Mouse (Mus musculus): ENCODE results near the gene Washc3. TPM values are rescaled to one million over a fixed set of nuclear protein-coding genes. Genes with fewer than 3 reads are reported as not detected.
A peak's percentile ranks its signal among the peaks of the same experiment; 100 is the strongest.

The Washc3 gene
- 45.2 and 51.2 TPM in 2 replicates for polyA plus RNA-seq (2014; fragmentation: Nextera tagmentation; extraction: Ambion mirVana)

- H3K36me3 ChIP-seq (ENCODE audit: control insufficient read depth, insufficient read depth, low read length): no peaks in the 10 kb centered on the region
- ATAC-seq (ENCODE audit: insufficient number of reproducible peaks, low FRiP score, low TSS enrichment, low read depth) (peak; percentile 97), DNase-seq (ENCODE audit: low spot score) (peak; percentile 94)
- H3K27ac ChIP-seq (replicated peaks; ENCODE audit: low read depth, low read length): peak within 1 kb of the TSS; percentile 36; the same call in 1 of the 2 replicates
- peak within 1 kb of the TSS; percentile 81 for H3K9ac ChIP-seq (ENCODE audit: low read length)
- 0 out of 2 replicates have a peak, but pooled peaks cover 2% of the 10 kb centered on the region for H3K4me1 ChIP-seq (ENCODE audit: control insufficient read depth, insufficient read depth, low read length)
- H3K27me3 ChIP-seq (ENCODE audit: control insufficient read depth, insufficient read depth, low read length): no peaks in the 10 kb centered on the region
- WGBS: 4% methylated on average over 23 of the region's 23 CpGs
- H3K4me3 ChIP-seq (ENCODE audit: low read depth, low read length): peak within 1 kb of the TSS; percentile 60
- H3K9me3 ChIP-seq (ENCODE audit: control insufficient read depth, low read length): no peaks in the 10 kb centered on the region
- peak within 1 kb of the TSS; percentile 52 for H3K4me2 ChIP-seq (ENCODE audit: low read depth, severe bottlenecking)
These were observed at the start of gene Washc3 for GRCm38 (mm10) chr10:88200951-88201638. Gene Washc3, plus strand, starts transcription at chr10:88201093.

GRCm38 (mm10) chr10:88151658-88152057, 49.2 kb upstream of the Washc3 start:
- no peak for ATAC-seq (ENCODE audit: insufficient number of reproducible peaks, low FRiP score, low TSS enrichment, low read depth)

GRCm38 (mm10) chr10:88162096-88162495, 38.8 kb upstream of the Washc3 start:
- no peaks in the 10 kb centered on the region for H3K27me3 ChIP-seq (ENCODE audit: control insufficient read depth, insufficient read depth, low read length)
- DNase-seq (ENCODE audit: low spot score) (no peak), ATAC-seq (ENCODE audit: insufficient number of reproducible peaks, low FRiP score, low TSS enrichment, low read depth) (no peak)
- no peak overlapping the region for H3K27ac ChIP-seq (replicated peaks; ENCODE audit: low read depth, low read length)
- no peak overlapping the region for H3K4me3 ChIP-seq (ENCODE audit: low read depth, low read length)
- no peaks in the 10 kb centered on the region; the same call in 1 of the 2 replicates for H3K36me3 ChIP-seq (ENCODE audit: control insufficient read depth, insufficient read depth, low read length)
- WGBS: 96% methylated on average over 2 of the region's 2 CpGs
- no peaks in the 10 kb centered on the region for H3K9me3 ChIP-seq (ENCODE audit: control insufficient read depth, low read length)
- H3K9ac ChIP-seq (ENCODE audit: low read length): no peak overlapping the region
- no peak overlapping the region for H3K4me2 ChIP-seq (ENCODE audit: low read depth, severe bottlenecking)
- no peaks in the 10 kb centered on the region for H3K4me1 ChIP-seq (ENCODE audit: control insufficient read depth, insufficient read depth, low read length)

More at GRCm38 (mm10) chr10:88151658-88152057, 49.2 kb upstream of the Washc3 start:
- Histone ChIP-seq H3K36me3 (ENCODE audit: control insufficient read depth, insufficient read depth, low read length) (peaks cover 2% of the 10 kb centered on the region; the same call in 1 of the 2 replicates), H3K4me3 (ENCODE audit: low read depth, low read length) (no peak overlapping the region), H3K9me3 (ENCODE audit: control insufficient read depth, low read length) (no peaks in the 10 kb centered on the region), H3K27me3 (ENCODE audit: control insufficient read depth, insufficient read depth, low read length) (no peaks in the 10 kb centered on the region), H3K4me1 (ENCODE audit: control insufficient read depth, insufficient read depth, low read length) (no peaks in the 10 kb centered on the region), H3K4me2 (ENCODE audit: low read depth, severe bottlenecking) (no peak overlapping the region), H3K9ac (ENCODE audit: low read length) (no peak overlapping the region), H3K27ac (replicated peaks; ENCODE audit: low read depth, low read length) (no peak overlapping the region)
- DNase-seq (ENCODE audit: low spot score): no peak
- WGBS: 93% methylated on average over 6 of the region's 6 CpGs

- no peak overlapping the region for H3K4me3 ChIP-seq (ENCODE audit: low read depth, low read length)
- DNase-seq (ENCODE audit: low spot score) (no peak), ATAC-seq (ENCODE audit: insufficient number of reproducible peaks, low FRiP score, low TSS enrichment, low read depth) (no peak)
- H3K27me3 ChIP-seq (ENCODE audit: control insufficient read depth, insufficient read depth, low read length): no peaks in the 10 kb centered on the region
- 97% methylated on average over 5 of the region's 5 CpGs for WGBS
- H3K9ac ChIP-seq (ENCODE audit: low read length): no peak overlapping the region
- H3K4me2 ChIP-seq (ENCODE audit: low read depth, severe bottlenecking): no peak overlapping the region
- H3K36me3 ChIP-seq (ENCODE audit: control insufficient read depth, insufficient read depth, low read length): no peaks in the 10 kb centered on the region; the same call in 1 of the 2 replicates
- H3K9me3 ChIP-seq (ENCODE audit: control insufficient read depth, low read length): no peaks in the 10 kb centered on the region
- no peaks in the 10 kb centered on the region for H3K4me1 ChIP-seq (ENCODE audit: control insufficient read depth, insufficient read depth, low read length)
- H3K27ac ChIP-seq (replicated peaks; ENCODE audit: low read depth, low read length): no peak overlapping the region
These were observed 38.2 kb upstream of the Washc3 start for GRCm38 (mm10) chr10:88162676-88163075.

GRCm38 (mm10) chr10:88166158-88166557, 34.7 kb upstream of the Washc3 start:
- Histone ChIP-seq H3K4me1 (ENCODE audit: control insufficient read depth, insufficient read depth, low read length) (no peaks in the 10 kb centered on the region), H3K27ac (replicated peaks; ENCODE audit: low read depth, low read length) (no peak overlapping the region), H3K4me2 (ENCODE audit: low read depth, severe bottlenecking) (no peak overlapping the region), H3K9ac (ENCODE audit: low read length) (no peak overlapping the region), H3K4me3 (ENCODE audit: low read depth, low read length) (no peak overlapping the region), H3K27me3 (ENCODE audit: control insufficient read depth, insufficient read depth, low read length) (no peaks in the 10 kb centered on the region), H3K36me3 (ENCODE audit: control insufficient read depth, insufficient read depth, low read length) (no peaks in the 10 kb centered on the region; the same call in none of the 2 replicates), H3K9me3 (ENCODE audit: control insufficient read depth, low read length) (no peaks in the 10 kb centered on the region)
- 97% methylated on average over 3 of the region's 3 CpGs for WGBS
- no peak for DNase-seq (ENCODE audit: low spot score)
- ATAC-seq (ENCODE audit: insufficient number of reproducible peaks, low FRiP score, low TSS enrichment, low read depth): no peak

- DNase-seq (ENCODE audit: low spot score) (no peak), ATAC-seq (ENCODE audit: insufficient number of reproducible peaks, low FRiP score, low TSS enrichment, low read depth) (no peak)
- Histone ChIP-seq H3K9me3 (ENCODE audit: control insufficient read depth, low read length) (no peaks in the 10 kb centered on the region), H3K9ac (ENCODE audit: low read length) (no peak overlapping the region), H3K4me1 (ENCODE audit: control insufficient read depth, insufficient read depth, low read length) (no peaks in the 10 kb centered on the region), H3K27ac (replicated peaks; ENCODE audit: low read depth, low read length) (no peak overlapping the region), H3K4me2 (ENCODE audit: low read depth, severe bottlenecking) (no peak overlapping the region), H3K36me3 (ENCODE audit: control insufficient read depth, insufficient read depth, low read length) (no peaks in the 10 kb centered on the region; the same call in none of the 2 replicates), H3K4me3 (ENCODE audit: low read depth, low read length) (no peak overlapping the region), H3K27me3 (ENCODE audit: control insufficient read depth, insufficient read depth, low read length) (no peaks in the 10 kb centered on the region)
- 87% methylated on average over 7 of the region's 7 CpGs for WGBS
These were observed 33.3 kb upstream of the Washc3 start for GRCm38 (mm10) chr10:88167438-88168077.

GRCm38 (mm10) chr10:88200541-88200940, 352 bp upstream of the Washc3 start:
- Histone ChIP-seq H3K27ac (replicated peaks; ENCODE audit: low read depth, low read length) (no peak overlapping the region), H3K4me3 (ENCODE audit: low read depth, low read length) (peak overlapping the region; percentile 60), H3K4me1 (ENCODE audit: control insufficient read depth, insufficient read depth, low read length) (0 out of 2 replicates have a peak, but pooled peaks cover 2% of the 10 kb centered on the region), H3K4me2 (ENCODE audit: low read depth, severe bottlenecking) (peak overlapping the region; percentile 52; the same call in 1 of the 2 replicates), H3K36me3 (ENCODE audit: control insufficient read depth, insufficient read depth, low read length) (no peaks in the 10 kb centered on the region), H3K9ac (ENCODE audit: low read length) (no peak overlapping the region; the same call in 1 of the 2 replicates), H3K27me3 (ENCODE audit: control insufficient read depth, insufficient read depth, low read length) (no peaks in the 10 kb centered on the region), H3K9me3 (ENCODE audit: control insufficient read depth, low read length) (no peaks in the 10 kb centered on the region)
- DNase-seq (ENCODE audit: low spot score) (no peak), ATAC-seq (ENCODE audit: insufficient number of reproducible peaks, low FRiP score, low TSS enrichment, low read depth) (peak; percentile 61; the same call in 1 of the 2 replicates)
- WGBS: 19% methylated on average over 4 of the region's 4 CpGs

GRCm38 (mm10) chr10:88201650-88202049, 757 bp downstream of the Washc3 start:
- H3K27ac ChIP-seq (replicated peaks; ENCODE audit: low read depth, low read length): no peak overlapping the region
- no peaks in the 10 kb centered on the region for H3K36me3 ChIP-seq (ENCODE audit: control insufficient read depth, insufficient read depth, low read length)
- peak overlapping the region; percentile 60 for H3K4me3 ChIP-seq (ENCODE audit: low read depth, low read length)
- H3K9me3 ChIP-seq (ENCODE audit: control insufficient read depth, low read length): no peaks in the 10 kb centered on the region
- peak overlapping the region; percentile 52 for H3K4me2 ChIP-seq (ENCODE audit: low read depth, severe bottlenecking)
- peak overlapping the region; percentile 81 for H3K9ac ChIP-seq (ENCODE audit: low read length)
- ATAC-seq (ENCODE audit: insufficient number of reproducible peaks, low FRiP score, low TSS enrichment, low read depth): no peak
- no peaks in the 10 kb centered on the region for H3K27me3 ChIP-seq (ENCODE audit: control insufficient read depth, insufficient read depth, low read length)
- 76% methylated on average over 13 of the region's 13 CpGs for WGBS
- H3K4me1 ChIP-seq (ENCODE audit: control insufficient read depth, insufficient read depth, low read length): 0 out of 2 replicates have a peak, but pooled peaks cover 2% of the 10 kb centered on the region
- no peak for DNase-seq (ENCODE audit: low spot score)

Measured in limb, embryonic 11.5 days (tissue).